Mouse (Mus musculus) brain, embryonic 14.5 days (tissue): ENCODE results near the gene Rps15a.

Experiments
- CTCF ChIP-seq: fragments of 200-500 bp; IDR thresholded peaks from 2 replicates; pipeline ENCODE4 v1.5.1; 2012; ENCODE audit warnings: inconsistent platforms, mild to moderate bottlenecking, moderate library complexity, borderline replicate concordance; ENCODE audit not compliant: insufficient read depth, insufficient read length; ENCODE audit errors: extremely low read depth
- POLR2A ChIP-seq: fragments of 200-500 bp; IDR thresholded peaks from 2 replicates; pipeline ENCODE4 v1.6.1; 2012; ENCODE audit warnings: mild to moderate bottlenecking, inconsistent platforms, borderline replicate concordance; ENCODE audit not compliant: poor library complexity, insufficient read depth, insufficient read length, severe bottlenecking; ENCODE audit errors: extremely low read depth

- no peak for TF ChIP-seq CTCF
- no peak for TF ChIP-seq POLR2A
These were observed 11.4 kb downstream of the Rps15a start for GRCm38 (mm10) chr7:118104458-118105052.
